In the genomic region with DNA sequence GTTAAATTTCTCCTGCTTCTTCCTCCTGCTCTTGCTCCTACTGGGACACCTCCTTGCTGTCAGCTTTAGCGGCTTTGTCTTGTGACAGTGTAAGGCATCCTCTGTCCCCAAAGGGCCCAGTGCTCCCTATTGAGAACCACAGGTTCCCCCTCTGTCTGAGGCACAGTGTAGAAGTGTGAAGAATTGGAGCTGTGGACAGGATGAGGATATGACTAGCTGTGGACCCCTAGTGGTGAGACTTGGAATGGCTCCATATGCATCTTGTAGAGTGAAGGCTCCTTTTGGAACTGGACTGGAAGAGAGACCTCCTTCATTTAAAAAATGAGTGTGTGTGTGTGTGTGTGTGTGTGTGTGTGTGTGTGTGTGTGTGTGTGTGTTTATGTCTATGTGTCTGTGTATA, we compare ENCODE assay signal across 8 mouse cellular contexts. TPM values are rescaled to one million over a fixed set of nuclear protein-coding genes. Genes with fewer than 3 reads are reported as not detected.
A peak's percentile ranks its signal among the peaks of the same experiment; 100 is the strongest.
DNase-seq lines count a peak whose midpoint lies in the region; ATAC-seq and TF ChIP-seq lines count a peak whose summit lies in the region.

No protein-coding gene starts in this region.

- 10% methylated on average over 1 of the region's 1 CpGs for WGBS in kidney, postnatal 0 days
- WGBS in liver, adult 2 months, result 29% methylated on average over 1 of the region's 1 CpGs
- WGBS in stomach, embryonic 16.5 days, result 11% methylated on average over 1 of the region's 1 CpGs

- no peak overlapping the region for H3K27ac ChIP-seq in kidney, postnatal 0 days
- no peak overlapping the region for H3K27ac ChIP-seq in liver, adult 2 months (replicated peaks; ENCODE audit: insufficient read depth, low read depth, low read length)
- H3K27ac ChIP-seq in stomach, embryonic 16.5 days (ENCODE audit: low read length), result no peak overlapping the region

- peak; percentile 84 for TF ChIP-seq CTCF in kidney, postnatal 0 days (IDR thresholded peaks at IDR 0.05; ENCODE audit: low read depth)
- peak; percentile 57 for TF ChIP-seq CTCF in liver, adult 2 months (IDR thresholded peaks at IDR 0.05; ENCODE audit: low read depth, low read length)

- no peaks in the 10 kb centered on the region for H3K27me3 ChIP-seq in kidney, postnatal 0 days (ENCODE audit: insufficient read depth, low read length)
- no peaks in the 10 kb centered on the region for H3K27me3 ChIP-seq in liver, adult 2 months (ENCODE audit: control insufficient read depth, insufficient read depth, low read length)
- H3K27me3 ChIP-seq in stomach, embryonic 16.5 days (ENCODE audit: control insufficient read depth, insufficient read depth, low read length), result no peaks in the 10 kb centered on the region

- no peak for TF ChIP-seq POLR2A in liver, adult 2 months (IDR thresholded peaks at IDR 0.05; ENCODE audit: extremely low read depth, insufficient read depth, low read length)

- DNase-seq in B cell, adult 2 months, result peak; percentile 73 to 78
- peak; percentile 52 to 90 for DNase-seq in adrenal gland, adult (ENCODE audit: inconsistent age in 2 of 2, low spot score in 1 of 2)
- peak; percentile 93 for DNase-seq in embryo, embryonic 10 days (ENCODE audit: low spot score)
- peak; percentile 5 for DNase-seq in gonadal fat pad, adult 2 months (ENCODE audit: low read depth)
- peak; percentile 91 for DNase-seq in kidney, postnatal 0 days (ENCODE audit: low spot score)
- peak; percentile 48 for DNase-seq in liver, adult 2 months (ENCODE audit: extremely low read depth, low read depth, low spot score)
- DNase-seq in naive thymus-derived CD4-positive, alpha-beta T cell, adult 2 months (ENCODE audit: low read depth), result peak; percentile 88

- no peaks in the 10 kb centered on the region for H3K36me3 ChIP-seq in kidney, postnatal 0 days (ENCODE audit: insufficient read depth, low read length)
- H3K36me3 ChIP-seq in liver, adult 2 months (ENCODE audit: control insufficient read depth, insufficient read depth, low read length), result no peaks in the 10 kb centered on the region
- no peaks in the 10 kb centered on the region for H3K36me3 ChIP-seq in stomach, embryonic 16.5 days (ENCODE audit: control insufficient read depth, insufficient read depth, low read length)

- no peak overlapping the region for H3K4me2 ChIP-seq in kidney, postnatal 0 days (ENCODE audit: low read length)
- no peak overlapping the region for H3K4me2 ChIP-seq in stomach, embryonic 16.5 days (ENCODE audit: low read depth, low read length)

- H3K79me2 ChIP-seq in liver, adult 2 months (ENCODE audit: control insufficient read depth, insufficient read depth, low read length), result no peaks in the 10 kb centered on the region

- no peaks in the 10 kb centered on the region for H3K4me1 ChIP-seq in kidney, postnatal 0 days (replicated peaks; ENCODE audit: insufficient read depth, low read length)
- no peaks in the 10 kb centered on the region for H3K4me1 ChIP-seq in liver, adult 2 months (ENCODE audit: control insufficient read depth, insufficient read depth, low read length)
- no peaks in the 10 kb centered on the region for H3K4me1 ChIP-seq in stomach, embryonic 16.5 days (ENCODE audit: control insufficient read depth, insufficient read depth, low read length)

- no peak overlapping the region for H3K4me3 ChIP-seq in kidney, postnatal 0 days (replicated peaks; ENCODE audit: low read depth, low read length)
- H3K4me3 ChIP-seq in liver, adult 2 months (ENCODE audit: insufficient read depth, low read depth, low read length), result no peak overlapping the region
- H3K4me3 ChIP-seq in stomach, embryonic 16.5 days (replicated peaks; ENCODE audit: low read length), result no peak overlapping the region

- H3K9me3 ChIP-seq in kidney, postnatal 0 days (replicated peaks; ENCODE audit: low read length), result no peaks in the 10 kb centered on the region
- no peaks in the 10 kb centered on the region for H3K9me3 ChIP-seq in stomach, embryonic 16.5 days (replicated peaks; ENCODE audit: control insufficient read depth, low read length)

- ATAC-seq in kidney, postnatal 0 days (replicated peaks; ENCODE audit: low FRiP score, low read depth), result 0 out of 2 replicates have a peak, but pooled peaks have one; percentile 59
- ATAC-seq in stomach, embryonic 16.5 days (ENCODE audit: insufficient read depth, low FRiP score), result 0 out of 2 replicates have a peak, but pooled peaks have one; percentile 44

- no peak overlapping the region for H3K9ac ChIP-seq in kidney, postnatal 0 days (ENCODE audit: low read depth, low read length)
- no peak overlapping the region for H3K9ac ChIP-seq in liver, adult 2 months (ENCODE audit: low read depth, low read length)
- no peak overlapping the region for H3K9ac ChIP-seq in stomach, embryonic 16.5 days (ENCODE audit: low read length)

RNA-seq across cellular contexts. Expression of gene Il13, which starts 6.6 kb away (rescaled TPM):
- 0.41 TPM in 1 of 2 replicates, not detected in the other for polyA plus RNA-seq in gonadal fat pad, adult 2 months (2012; rRNA removed)
- not detected in 2 replicates for polyA plus RNA-seq in kidney, postnatal 0 days (2015; fragmentation: Nextera tagmentation; extraction: Ambion mirVana)
- total RNA-seq in liver, adult 2 months (2014; rRNA removed), result not detected in 2 replicates
- polyA plus RNA-seq in liver, adult 2 months (2012; rRNA removed), result not detected in 2 replicates
- polyA plus RNA-seq in stomach, embryonic 16.5 days (2015; fragmentation: Nextera tagmentation; extraction: Ambion mirVana), result not detected in 2 replicates

RNA-seq across cellular contexts. Expression of gene Il4, which starts 9.4 kb away (rescaled TPM):
- polyA plus RNA-seq in gonadal fat pad, adult 2 months (2012; rRNA removed), result not detected in 2 replicates
- polyA plus RNA-seq in kidney, postnatal 0 days (2015; fragmentation: Nextera tagmentation; extraction: Ambion mirVana), result 0.78 and 1.1 TPM in 2 replicates
- total RNA-seq in liver, adult 2 months (2014; rRNA removed), result not detected in 2 replicates
- 0.17 TPM in 1 of 2 replicates, not detected in the other for polyA plus RNA-seq in liver, adult 2 months (2012; rRNA removed)
- polyA plus RNA-seq in stomach, embryonic 16.5 days (2015; fragmentation: Nextera tagmentation; extraction: Ambion mirVana), result 0.95 and 1.1 TPM in 2 replicates

Comparison
In these comparisons a context has a peak if more than half of its experiments do, and no peak if none do; other contexts are left out.
1. DNase-seq: peak in every context shown above with its lines; median percentile 93 in embryo, embryonic 10 days; 91 in kidney, postnatal 0 days; 88 in naive thymus-derived CD4-positive, alpha-beta T cell, adult 2 months; 76 in B cell, adult 2 months; 71 in adrenal gland, adult; 48 in liver, adult 2 months; 5 in gonadal fat pad, adult 2 months.